Mouse (Mus musculus) liver, embryonic 11.5 days (tissue): Measurements from ENCODE around the gene Fam196b. TPM values are rescaled to one million over a fixed set of nuclear protein-coding genes. Genes with fewer than 3 reads are reported as not detected.

Experiments
- ATAC-seq: fragments of 200-750 bp; cut with Nextera tagmentation; replicated peaks from 2 replicates; pipeline ENCODE4 v1.8.0; 2017; ENCODE audit warnings: moderate number of reproducible peaks, mild to moderate bottlenecking, moderate TSS enrichment, moderate library complexity; ENCODE audit not compliant: low FRiP score
- DNase-seq: peaks from one replicate; pipeline ENCODE4 v3.0.0-alpha.2; 2017; ENCODE audit warnings: low spot score
- H3K27ac ChIP-seq: fragments of 300-500 bp; sonication (generic); 2 replicates; pipeline ENCODE4 v1.5.1; 2014; ENCODE audit warnings: mild to moderate bottlenecking, low read depth, low read length, control low read depth
- H3K27me3 ChIP-seq: fragments of 300-500 bp; sonication (generic); replicated peaks from 2 replicates; pipeline ENCODE4 v1.6.1; 2014; ENCODE audit warnings: low read length, mixed read lengths; ENCODE audit not compliant: control insufficient read depth, insufficient read depth
- H3K36me3 ChIP-seq: fragments of 300-500 bp; sonication (generic); 2 replicates; pipeline ENCODE4 v1.6.1; 2014; ENCODE audit warnings: mild to moderate bottlenecking, low read length, moderate library complexity, mixed read lengths; ENCODE audit not compliant: control insufficient read depth, insufficient read depth
- H3K4me1 ChIP-seq: fragments of 300-500 bp; sonication (generic); replicated peaks from 2 replicates; pipeline ENCODE4 v1.6.1; 2014; ENCODE audit warnings: low read length, mixed read lengths; ENCODE audit not compliant: control insufficient read depth, insufficient read depth
- H3K4me2 ChIP-seq: fragments of 300-500 bp; sonication (generic); 2 replicates; pipeline ENCODE4 v1.6.1; 2014; ENCODE audit warnings: mild to moderate bottlenecking, control low read depth, moderate library complexity
- H3K4me3 ChIP-seq: fragments of 300-500 bp; sonication (generic); 2 replicates; pipeline ENCODE4 v1.5.1; 2014; ENCODE audit warnings: low read depth, low read length, control low read depth
- H3K9ac ChIP-seq: fragments of 300-500 bp; sonication (generic); 2 replicates; pipeline ENCODE4 v1.6.1; 2014; ENCODE audit warnings: low read depth, low read length, control low read depth
- H3K9me3 ChIP-seq: fragments of 300-500 bp; sonication (generic); 2 replicates; pipeline ENCODE4 v1.6.1; 2016; ENCODE audit warnings: low read length, inconsistent platforms, mixed read lengths; ENCODE audit not compliant: control insufficient read depth
- WGBS: fragments of 180-500 bp; shearing (Covaris S2); extraction: QIAGEN DNeasy Blood & Tissue Kit; methylation state at CpG from one replicate; pipeline ENCODE4 v1.1.7; 2014; 5-methylcytosine and 5-hydroxymethylcytosine counted together
- polyA plus RNA-seq: library from polyadenylated mRNA; unstranded; fragments of >200 nt; fragmentation: Nextera tagmentation; extraction: Ambion mirVana; gene quantifications from 2 replicates; pipeline ENCODE4 v1.2.1, GENCODE M21; 2014

Fam196b gene
- polyA plus RNA-seq, 1 experiment from 2014 or later = 0.27 TPM

- ATAC-seq (no peak), DNase-seq (no peak)
- no peak overlapping the region for H3K4me3 ChIP-seq
- H3K9ac ChIP-seq = no peak overlapping the region
- H3K4me1 ChIP-seq = no peaks in the 10 kb centered on the region
- no peaks in the 10 kb centered on the region for H3K9me3 ChIP-seq
- H3K27me3 ChIP-seq = no peaks in the 10 kb centered on the region
- no peak overlapping the region for H3K27ac ChIP-seq
- H3K36me3 ChIP-seq = no peaks in the 10 kb centered on the region
- H3K4me2 ChIP-seq = no peak overlapping the region
- 69% methylated on average over 2 of the region's 2 CpGs for WGBS
These were observed 117.4 kb downstream of the Fam196b start for GRCm38 (mm10) chr11:34431978-34432377.

DNA sequence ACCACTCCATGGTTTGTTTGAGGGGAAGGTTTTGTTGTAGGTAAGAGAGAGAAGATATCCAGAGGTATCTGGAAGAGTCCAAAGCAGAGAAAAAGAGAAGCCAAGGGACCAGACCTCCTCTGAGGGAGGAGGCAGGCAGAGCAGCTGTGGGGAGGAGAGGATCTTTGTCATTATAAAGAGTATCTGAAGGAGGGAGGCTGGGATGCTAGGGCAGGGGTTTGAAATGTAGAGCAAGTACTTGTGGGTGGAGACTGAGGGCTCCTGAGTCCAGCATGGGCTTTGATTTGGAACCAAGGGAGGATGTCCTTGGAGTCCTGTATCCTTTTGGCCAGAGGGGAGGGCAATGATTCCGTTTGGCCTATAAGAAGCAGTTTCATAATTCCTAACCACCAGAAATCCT, 122.8 kb downstream of the Fam196b start:
- H3K4me3 ChIP-seq = no peak overlapping the region
- H3K27me3 ChIP-seq = no peaks in the 10 kb centered on the region
- WGBS = 53% methylated on average over 1 of the region's 1 CpGs
- no peaks in the 10 kb centered on the region for H3K36me3 ChIP-seq
- H3K9me3 ChIP-seq = no peaks in the 10 kb centered on the region
- no peak overlapping the region for H3K9ac ChIP-seq
- DNase-seq = no peak
- H3K27ac ChIP-seq = no peak overlapping the region
- H3K4me2 ChIP-seq = no peak overlapping the region
- ATAC-seq = no peak
- H3K4me1 ChIP-seq = no peaks in the 10 kb centered on the region

- no peak overlapping the region for H3K4me3 ChIP-seq
- no peaks in the 10 kb centered on the region for H3K4me1 ChIP-seq
- DNase-seq = no peak
- no peaks in the 10 kb centered on the region for H3K9me3 ChIP-seq
- H3K27me3 ChIP-seq = no peaks in the 10 kb centered on the region
- H3K4me2 ChIP-seq = no peak overlapping the region
- no peaks in the 10 kb centered on the region for H3K36me3 ChIP-seq
- ATAC-seq = no peak
- no peak overlapping the region for H3K27ac ChIP-seq
- WGBS = 60% methylated on average over 2 of the region's 2 CpGs
- H3K9ac ChIP-seq = no peak overlapping the region
These were observed 123.8 kb downstream of the Fam196b start for GRCm38 (mm10) chr11:34438429-34438828.

- Histone ChIP-seq H3K27me3 (no peaks in the 10 kb centered on the region), H3K9me3 (no peaks in the 10 kb centered on the region), H3K9ac (no peak overlapping the region), H3K27ac (no peak overlapping the region), H3K4me1 (no peaks in the 10 kb centered on the region), H3K4me3 (no peak overlapping the region), H3K4me2 (no peak overlapping the region), H3K36me3 (no peaks in the 10 kb centered on the region)
- DNase-seq (no peak), ATAC-seq (no peak)
- 51% methylated on average over 4 of the region's 4 CpGs for WGBS
These were observed 133.3 kb downstream of the Fam196b start for GRCm38 (mm10) chr11:34447891-34448290.

DNA sequence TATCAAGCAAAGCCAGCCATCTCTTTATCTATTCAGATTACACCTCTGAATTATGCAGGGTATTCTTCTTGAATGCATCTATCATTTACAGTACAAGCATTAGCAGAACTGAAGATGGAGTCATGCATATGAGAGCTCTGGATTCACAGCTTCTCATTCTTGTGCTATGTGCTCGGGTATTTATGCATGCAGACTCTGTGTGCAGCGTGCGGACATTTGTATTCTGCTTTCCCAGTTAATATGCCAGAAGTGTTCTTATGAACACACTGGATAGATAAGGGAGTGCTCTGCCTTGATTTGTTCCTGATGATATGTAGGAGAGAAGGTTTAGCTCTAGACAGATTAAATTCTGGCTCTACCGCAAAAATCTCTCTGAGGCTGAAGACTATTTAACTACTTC, 135.3 kb downstream of the Fam196b start:
- H3K9me3 ChIP-seq = no peaks in the 10 kb centered on the region
- no peak overlapping the region for H3K9ac ChIP-seq
- no peaks in the 10 kb centered on the region for H3K27me3 ChIP-seq
- WGBS = 90% methylated on average over 4 of the region's 4 CpGs
- H3K4me2 ChIP-seq = no peak overlapping the region
- H3K27ac ChIP-seq = no peak overlapping the region
- H3K36me3 ChIP-seq = no peaks in the 10 kb centered on the region
- DNase-seq = no peak
- H3K4me3 ChIP-seq = no peak overlapping the region
- ATAC-seq = no peak
- no peaks in the 10 kb centered on the region for H3K4me1 ChIP-seq

DNA sequence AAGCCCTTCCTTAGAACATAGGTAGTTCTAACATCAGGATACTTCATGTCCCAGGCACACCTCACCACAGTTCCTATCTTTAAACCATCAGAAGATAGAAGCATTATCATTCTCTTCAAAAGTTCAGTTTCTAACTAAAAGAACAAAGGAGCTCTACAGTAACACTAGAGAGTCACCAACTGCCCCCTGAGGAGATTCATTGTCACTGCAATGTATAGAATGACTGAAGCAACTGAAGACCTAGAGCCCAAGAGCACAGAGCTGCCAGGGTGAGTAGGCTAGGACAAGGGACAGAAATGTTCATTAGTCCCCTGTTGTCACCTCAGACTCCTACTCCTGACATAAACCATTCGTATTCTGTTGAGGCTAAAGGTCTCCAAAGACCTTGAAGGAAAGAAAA, 152.4 kb downstream of the Fam196b start:
- 64% methylated on average over 1 of the region's 1 CpGs for WGBS
- no peak for DNase-seq
- no peaks in the 10 kb centered on the region for H3K9me3 ChIP-seq
- H3K36me3 ChIP-seq = no peaks in the 10 kb centered on the region
- H3K27me3 ChIP-seq = no peaks in the 10 kb centered on the region
- ATAC-seq = no peak
- H3K4me2 ChIP-seq = no peak overlapping the region
- no peak overlapping the region for H3K9ac ChIP-seq
- H3K4me1 ChIP-seq = no peaks in the 10 kb centered on the region
- no peak overlapping the region for H3K27ac ChIP-seq
- H3K4me3 ChIP-seq = no peak overlapping the region

- 76% methylated on average over 3 of the region's 3 CpGs for WGBS
- no peak for ATAC-seq
- Histone ChIP-seq H3K4me2 (no peak overlapping the region), H3K27ac (no peak overlapping the region), H3K36me3 (no peaks in the 10 kb centered on the region), H3K4me3 (no peak overlapping the region), H3K9me3 (no peaks in the 10 kb centered on the region), H3K27me3 (no peaks in the 10 kb centered on the region), H3K4me1 (no peaks in the 10 kb centered on the region), H3K9ac (no peak overlapping the region)
- DNase-seq = no peak
These were observed 153.9 kb downstream of the Fam196b start for GRCm38 (mm10) chr11:34468571-34468970.

GRCm38 (mm10) chr11:34469792-34470191, 155.2 kb downstream of the Fam196b start:
- no peak overlapping the region for H3K4me2 ChIP-seq
- no peak overlapping the region for H3K27ac ChIP-seq
- DNase-seq = no peak
- no peak overlapping the region for H3K9ac ChIP-seq
- no peaks in the 10 kb centered on the region for H3K9me3 ChIP-seq
- no peaks in the 10 kb centered on the region for H3K4me1 ChIP-seq
- no peak for ATAC-seq
- no peaks in the 10 kb centered on the region for H3K27me3 ChIP-seq
- WGBS = 73% methylated on average over 2 of the region's 2 CpGs
- no peaks in the 10 kb centered on the region for H3K36me3 ChIP-seq
- H3K4me3 ChIP-seq = no peak overlapping the region
